Mouse (Mus musculus) T-cell, adult 2 months (primary cell): ENCODE results near the gene Dct.

Experiments
- DNase-seq: peaks from one replicate; pipeline ENCODE4 v3.0.0; 2022; ENCODE audit warnings: low spot score

Dct gene

DNA sequence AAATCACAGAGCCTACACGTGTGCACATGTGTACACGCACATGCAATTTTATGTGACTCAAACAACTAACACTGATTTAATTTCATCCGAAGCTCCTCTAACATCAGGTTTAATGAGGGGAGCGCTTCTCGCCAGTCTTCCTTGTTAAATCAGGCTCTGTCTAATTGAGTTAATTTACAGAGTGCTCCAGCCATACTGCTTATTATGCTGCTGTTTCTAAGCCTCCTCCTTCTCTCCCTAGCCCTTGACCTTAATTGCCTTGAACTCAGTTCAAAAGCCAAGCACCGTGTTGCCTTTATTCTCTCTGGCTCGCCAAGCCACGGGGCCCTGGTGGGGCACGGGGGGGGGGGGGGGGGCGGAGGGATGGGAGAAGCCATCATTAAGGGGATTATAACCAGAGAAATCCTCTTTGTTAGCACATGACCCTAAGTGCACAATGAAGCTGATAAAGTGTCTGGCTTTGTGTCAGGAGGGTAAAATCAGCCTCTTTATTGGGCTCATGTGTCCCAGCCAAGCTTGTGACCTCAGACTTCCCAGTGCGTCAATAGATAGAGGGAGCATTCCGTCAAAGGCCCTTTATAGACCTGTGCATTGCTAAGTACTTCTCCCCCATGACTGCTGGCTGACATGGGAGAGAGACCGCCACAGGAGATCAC, at the start of gene Dct:
Gene Dct, minus strand, starts transcription at position 270 of the 656 bp plus-strand sequence.
- DNase-seq: no peak

DNA sequence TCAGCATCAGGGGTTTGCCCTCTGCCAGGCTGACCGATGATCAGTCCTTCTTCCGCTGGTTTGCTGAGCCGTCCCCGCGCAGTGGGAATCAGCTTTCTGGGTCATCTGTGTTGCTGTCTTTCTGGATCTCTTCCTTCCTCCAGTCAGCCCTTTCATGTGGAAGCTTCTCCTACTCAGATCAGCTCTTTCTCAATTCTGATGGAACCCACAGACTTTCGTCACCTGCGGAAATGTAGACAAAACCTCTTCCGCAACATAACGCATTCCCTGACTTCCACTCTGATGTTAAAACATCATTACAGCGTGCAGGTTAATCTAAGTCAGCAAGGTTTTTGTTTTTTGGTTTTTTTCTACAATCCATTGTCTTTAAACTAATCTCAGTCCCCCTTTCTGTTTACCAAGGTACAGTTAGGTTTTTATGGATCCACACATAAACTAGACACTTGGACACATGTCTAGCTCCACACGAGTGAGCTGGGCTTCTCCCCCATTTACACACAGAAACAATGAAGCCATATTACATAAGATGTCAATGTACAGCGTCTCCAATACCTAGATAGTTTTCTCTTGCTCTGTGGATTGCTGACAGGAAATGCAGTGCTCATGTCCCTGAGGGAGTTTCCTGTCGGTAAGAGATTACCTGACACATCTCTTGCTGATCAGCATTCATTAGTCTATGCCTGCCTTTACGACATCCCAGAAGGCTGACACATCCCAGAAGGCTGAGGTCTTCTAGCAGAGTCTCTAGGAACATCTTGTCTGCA, 49.4 kb upstream of the Dct start:
- no peak for DNase-seq

DNA sequence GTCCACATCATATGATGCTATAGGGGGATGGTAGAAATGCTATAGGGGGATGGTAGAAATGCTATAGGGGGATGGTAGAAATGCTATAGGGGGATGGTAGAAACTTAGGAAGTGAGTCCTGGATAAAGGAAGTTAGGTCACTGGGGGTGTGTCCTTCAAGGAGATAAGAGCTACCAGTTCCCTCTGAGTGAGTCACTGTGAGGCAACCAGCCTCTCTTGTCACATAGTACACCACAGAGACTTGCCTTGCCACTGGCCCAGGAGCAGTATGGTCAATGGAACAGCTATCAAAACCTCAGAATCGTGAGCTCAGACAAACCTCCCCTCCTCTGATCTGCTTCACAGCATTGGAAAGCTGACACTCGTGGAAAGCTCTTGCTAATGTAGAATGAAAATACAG, 46.2 kb upstream of the Dct start:
- DNase-seq: no peak

DNA sequence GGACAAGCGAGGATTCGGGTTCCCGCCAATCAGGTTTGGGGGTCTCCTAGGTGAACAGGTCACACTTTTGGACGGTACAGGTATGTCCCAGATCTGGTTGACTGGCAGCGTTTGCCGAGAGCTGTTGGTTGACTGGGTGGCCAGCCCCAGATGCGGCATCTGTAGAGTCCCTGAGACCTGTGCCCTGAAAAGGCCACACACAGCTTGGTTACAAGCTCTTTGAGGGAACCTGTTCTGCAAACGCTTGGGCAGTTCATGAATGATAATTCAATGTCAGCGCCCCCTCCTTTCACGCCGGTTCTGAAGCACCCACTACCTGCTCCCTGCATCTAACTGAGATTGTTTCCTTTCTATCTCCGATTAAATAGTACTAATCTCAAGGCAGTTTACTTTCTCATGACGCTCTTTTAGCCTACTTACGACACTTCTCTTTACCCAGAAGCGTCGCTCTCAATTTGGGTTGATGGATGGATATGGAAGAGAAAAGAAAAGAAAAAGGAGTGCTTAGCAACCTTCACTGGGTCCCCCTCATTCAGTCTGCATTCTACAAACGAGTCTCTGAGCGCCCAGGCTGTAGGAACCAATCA, 37.9 kb upstream of the Dct start:
- DNase-seq: no peak

DNA sequence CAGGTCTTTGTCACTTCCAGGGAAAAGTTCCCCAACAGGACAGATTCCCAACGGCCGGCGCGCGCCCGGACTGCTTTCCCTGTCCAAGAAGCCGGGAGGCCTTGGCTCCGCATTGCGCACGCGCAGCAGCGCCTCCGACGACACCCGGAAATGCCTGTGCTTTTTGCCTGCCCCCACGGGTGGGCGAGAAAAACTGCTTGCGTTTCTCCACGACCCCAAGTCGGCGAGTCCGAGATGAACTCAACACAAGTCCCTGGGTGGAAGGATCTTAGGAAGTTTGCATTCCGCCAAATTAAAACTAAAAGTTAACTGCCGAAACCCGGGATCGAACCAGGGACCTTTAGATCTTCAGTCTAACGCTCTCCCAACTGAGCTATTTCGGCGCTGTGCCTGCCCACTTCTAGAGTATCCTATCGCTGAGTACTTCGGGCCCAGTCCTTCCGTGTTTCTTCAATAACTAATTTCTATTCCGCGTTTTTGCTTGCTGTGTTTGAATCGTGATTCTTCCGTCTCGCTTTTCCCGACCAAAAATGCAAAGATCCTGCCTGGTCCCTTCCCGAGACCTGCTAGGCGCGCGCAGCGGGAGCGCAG, 37.3 kb upstream of the Dct start:
- DNase-seq: peak; percentile 86

DNA sequence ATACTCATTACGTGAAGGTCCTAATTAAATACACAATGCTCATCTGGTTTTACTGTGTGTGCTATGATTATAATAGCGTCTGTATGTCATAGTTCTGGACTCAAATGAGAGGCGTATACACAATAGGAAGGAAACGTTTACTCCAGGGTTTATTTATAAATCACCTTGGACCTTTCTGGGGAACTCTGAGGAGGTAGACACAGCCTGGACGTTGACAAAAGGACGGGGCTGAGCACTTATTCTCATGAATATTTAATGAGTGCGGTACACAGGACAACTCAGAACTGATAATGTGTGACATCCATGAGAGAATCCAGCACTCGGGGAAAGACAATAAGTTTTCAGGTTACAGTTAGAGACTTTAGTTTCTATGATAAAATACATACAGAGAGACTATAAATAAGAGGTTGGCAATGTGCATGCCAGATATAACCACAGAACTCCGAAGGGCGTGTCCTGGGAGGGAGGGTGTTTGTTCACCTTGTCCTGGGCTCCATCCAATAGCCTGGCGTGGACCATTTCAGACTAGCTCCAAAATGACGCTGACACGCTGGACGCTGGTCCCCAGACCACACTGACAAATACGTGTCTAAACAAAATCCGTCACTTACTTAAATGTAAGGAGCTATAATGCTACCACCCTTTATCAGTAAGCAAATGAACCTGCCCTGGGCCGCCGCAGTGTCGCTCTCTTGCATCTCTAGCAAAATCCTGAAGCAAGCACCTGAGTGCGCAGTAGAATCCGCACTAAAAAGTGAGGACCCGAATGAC, 36.6 kb upstream of the Dct start:
- no peak for DNase-seq

DNA sequence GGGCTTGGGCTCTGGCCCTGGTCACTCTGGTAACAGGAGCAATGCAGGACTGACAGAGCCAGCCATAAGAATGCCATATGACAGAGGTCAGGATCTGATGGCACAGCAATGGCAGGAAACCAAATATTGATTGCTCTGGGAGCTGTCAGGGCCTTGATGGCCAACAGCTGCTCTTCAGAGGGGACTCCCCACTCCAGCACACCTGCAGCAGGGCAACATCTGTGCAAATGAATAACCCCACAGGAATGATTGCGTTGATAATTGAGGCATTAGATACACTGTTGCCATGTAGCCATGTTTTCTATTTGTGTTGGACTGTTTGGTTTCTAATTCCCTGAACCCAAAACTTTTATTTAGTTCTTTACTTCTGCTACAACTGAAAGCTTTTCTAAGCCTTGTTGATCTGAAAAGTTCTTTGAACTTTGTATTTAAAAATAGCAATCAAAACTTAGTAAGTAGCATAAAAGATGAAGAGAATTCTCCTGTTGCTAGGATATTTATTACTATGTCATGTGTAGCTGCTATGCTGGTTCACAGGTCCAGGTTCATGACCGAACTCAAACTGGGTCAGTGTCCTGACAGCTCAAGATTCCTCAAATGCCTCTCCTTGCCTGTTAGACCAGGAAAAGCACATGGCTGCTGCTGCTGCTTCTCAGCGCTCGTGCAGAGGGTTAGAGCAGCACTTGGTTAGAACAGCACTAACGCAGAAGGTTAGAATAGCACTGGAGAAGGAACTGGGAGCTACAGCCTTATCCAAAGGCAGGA, 34.4 kb upstream of the Dct start:
- DNase-seq: no peak

DNA sequence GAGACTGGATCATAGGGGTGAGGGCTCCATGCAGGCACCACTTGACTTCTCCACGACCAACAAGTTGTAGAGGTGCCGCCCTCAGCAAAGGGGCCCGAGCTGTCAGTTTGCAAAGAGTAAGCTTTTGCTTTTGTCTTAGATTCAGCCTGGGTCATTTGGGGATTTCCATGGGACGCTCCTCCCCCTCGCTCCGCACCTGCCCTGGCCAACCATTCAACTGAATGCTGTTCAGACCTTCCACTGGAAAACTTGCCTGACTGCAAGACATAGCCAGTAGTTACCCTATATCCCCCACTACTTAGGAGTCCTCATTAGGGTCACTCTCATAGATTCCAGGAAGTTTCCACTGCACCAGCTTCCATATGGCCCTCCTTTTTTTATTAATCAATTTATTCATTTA, 31.8 kb upstream of the Dct start:
- DNase-seq: no peak

DNA sequence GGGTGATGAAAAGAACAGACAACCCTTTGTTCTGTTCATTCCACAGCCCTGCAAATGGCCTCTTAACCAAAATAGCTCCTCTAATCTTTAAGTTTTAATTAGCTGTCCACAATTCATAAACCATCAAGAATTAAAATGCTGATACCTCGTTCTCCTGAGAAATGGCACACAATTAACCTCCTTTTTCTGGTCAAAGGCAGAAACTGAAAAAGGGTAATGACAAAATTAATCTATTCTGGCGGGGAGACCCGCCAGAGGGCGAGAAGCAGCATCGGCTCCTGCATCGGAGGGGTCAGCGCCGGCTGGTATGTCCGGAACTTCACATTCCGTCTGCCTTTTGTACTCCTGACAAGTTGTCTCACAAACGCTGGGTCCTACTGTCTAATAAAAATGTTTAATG, 28.6 kb upstream of the Dct start:
- DNase-seq: no peak

DNA sequence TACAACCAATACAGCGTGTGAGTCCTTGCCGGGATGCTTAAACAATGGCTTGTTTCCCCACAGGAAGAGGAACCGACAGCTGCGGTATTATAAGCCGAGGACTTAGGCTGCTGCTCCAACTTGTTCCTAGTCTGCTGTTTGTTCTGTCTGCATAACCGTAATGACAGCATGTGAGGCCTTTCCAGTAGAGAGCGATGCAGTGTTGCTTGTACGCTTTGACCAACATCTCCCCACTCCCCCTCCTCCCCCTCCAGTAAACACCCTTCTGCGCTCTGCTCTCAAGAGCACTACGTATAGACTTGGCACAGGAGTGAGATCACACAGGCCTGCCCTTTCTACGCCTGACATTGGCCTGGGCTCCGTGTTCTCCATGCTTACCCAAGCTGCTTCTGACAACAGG, 18.1 kb upstream of the Dct start:
- DNase-seq: no peak

DNA sequence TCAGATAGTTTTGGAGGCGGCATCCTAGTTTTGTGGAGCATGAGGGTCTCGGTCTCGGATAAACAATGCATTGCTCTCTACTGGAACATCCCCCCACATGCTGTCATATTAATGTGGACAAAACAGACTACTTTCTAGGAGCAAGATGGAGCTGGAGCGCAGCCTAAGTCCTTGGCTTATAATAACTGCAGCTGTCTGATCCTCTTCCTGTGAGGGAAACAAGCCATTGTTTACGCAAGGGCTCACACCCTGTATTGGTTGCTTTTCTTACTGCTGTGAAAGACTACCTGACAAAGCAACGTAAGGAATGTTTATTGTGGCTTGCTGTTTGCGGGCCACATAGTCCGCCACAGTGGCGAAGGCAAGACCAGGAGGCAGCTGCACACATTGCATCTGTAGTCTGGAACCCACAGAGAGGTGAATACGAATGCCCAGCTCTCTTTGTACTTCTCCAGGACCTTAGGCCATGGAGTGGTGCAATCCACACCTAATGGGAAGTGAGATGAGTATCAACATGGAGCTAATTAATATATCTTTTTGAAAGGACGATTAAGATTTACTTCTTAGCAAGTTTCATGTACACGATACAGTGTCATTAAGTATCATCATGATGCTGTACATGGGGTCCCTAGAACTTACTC, 17.5 kb upstream of the Dct start:
- DNase-seq: no peak

DNA sequence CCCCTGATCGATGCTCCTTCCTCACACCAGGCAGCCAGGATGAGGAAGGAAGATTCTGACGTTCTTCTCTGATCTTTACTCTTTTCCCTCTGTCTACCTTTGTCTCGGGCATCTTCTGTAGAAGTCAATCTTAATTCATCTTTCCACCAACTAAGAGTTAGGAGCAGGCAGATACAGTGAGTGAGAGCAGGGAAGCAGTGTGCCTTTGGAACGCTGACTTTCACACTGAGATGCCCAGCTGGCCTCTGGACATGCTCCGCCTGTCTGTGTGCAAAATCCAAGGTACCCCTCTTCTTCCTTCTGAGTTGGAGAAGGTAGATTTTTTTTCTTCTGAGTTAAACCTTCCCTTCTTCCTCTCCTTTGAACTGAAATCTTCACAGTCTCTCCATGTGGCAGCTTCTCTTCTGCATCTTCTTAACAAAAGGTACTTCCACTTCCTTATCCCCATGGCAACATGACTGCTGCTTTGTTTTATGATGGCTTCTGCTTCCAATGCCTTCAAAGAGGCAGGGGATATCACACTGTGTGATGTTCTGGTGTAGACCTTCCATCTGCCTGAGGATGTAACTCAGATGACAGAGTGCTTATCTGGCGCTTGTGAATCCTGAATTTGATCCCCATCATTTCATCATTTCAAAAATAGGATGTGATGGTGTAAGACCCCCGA, 9.9 kb upstream of the Dct start:
- DNase-seq: no peak

DNA sequence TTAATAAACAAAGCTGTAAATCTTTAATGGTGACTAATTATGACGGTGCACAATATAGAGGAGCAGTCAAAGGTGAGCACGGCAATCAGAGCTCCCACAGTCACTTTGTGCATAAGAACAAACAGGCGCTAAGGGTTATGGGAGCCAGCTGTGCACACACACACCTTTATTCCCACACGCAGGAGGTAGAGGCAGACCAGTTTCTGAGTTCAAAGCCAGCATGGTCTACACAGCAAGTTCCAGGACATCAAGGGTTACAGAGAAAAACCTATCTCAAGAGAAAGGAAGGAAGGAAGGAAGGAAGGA, 6.5 kb upstream of the Dct start:
- DNase-seq: no peak

DNA sequence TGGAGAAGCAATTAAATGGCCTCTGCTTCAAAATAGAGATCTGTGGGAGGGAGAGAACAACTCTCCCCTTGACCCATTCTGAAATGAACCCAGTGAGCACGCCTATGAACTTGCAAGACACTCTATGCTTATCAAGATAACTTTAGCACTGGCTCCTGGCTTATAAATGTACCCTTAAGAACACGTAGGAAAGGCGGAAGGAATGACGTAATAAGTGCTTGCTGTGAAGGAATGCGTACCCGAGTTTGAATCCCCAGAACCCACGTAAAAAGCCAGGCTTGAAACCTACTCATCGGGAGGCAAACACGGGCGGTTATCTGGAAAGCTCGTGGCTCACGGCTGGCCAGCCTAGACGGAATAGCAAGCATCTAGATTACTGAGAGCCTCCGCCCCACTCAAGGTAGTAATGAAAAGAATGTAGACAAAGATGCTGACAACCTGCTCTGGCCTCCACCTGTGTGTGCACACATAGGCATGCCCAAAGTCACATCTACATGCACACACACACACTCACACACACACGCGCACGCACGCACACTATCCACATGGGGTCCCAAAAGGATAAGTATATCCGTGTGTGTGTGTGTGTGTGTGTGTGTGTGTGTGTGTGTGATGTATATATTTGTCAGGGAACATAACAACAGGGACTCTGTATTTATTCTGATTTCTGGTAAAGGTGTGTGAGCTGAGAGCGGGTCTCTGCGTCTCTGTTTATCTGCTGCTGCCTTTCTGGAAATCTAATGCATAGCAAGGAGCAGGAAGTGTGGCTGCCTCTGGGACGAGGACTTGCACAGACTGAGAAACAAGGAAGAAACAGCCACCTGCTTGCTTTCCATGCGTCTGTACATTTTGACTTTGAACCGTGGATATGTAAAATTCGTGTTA, 5.9 kb upstream of the Dct start:
- no peak for DNase-seq

DNA sequence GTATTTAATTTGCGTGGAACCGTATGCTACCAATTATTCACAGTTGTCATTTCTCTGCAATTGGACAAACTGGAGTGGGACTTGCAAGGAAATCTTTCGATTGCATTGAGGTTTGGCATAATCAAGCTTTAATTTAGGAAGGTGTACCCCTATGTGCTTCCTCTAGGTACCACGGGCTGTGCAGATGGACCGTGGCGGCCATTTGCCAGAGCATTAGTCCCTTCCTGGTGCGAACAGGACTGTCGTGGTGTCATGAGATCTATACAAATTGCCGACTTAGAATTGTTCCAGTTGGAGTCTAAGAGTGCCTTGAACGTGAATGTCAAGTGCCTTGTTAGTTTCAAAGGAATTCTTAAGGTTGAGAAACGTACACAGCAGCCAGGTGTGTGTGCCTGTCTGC, 726 bp upstream of the Dct start:
- DNase-seq: no peak

DNA sequence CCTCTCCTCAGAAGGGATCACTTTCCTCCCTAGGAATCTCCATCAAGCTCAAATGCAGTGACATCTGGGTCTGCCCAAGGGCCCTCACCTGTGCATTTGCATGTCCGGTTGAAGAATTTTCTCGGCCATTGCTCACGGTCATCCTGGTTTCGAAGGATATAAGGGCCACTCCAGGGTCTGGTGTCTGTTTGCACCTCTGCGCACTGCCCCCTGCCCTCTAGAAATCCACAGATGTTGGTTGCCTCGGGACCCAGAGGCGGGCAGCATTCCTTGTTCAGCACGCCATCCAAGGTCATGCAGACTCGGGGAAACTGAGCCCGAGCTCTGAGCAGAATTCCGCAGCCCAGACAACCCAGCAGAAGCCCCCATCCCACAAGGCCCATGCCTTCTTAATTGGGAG, 648 bp downstream of the Dct start:
- no peak for DNase-seq

DNA sequence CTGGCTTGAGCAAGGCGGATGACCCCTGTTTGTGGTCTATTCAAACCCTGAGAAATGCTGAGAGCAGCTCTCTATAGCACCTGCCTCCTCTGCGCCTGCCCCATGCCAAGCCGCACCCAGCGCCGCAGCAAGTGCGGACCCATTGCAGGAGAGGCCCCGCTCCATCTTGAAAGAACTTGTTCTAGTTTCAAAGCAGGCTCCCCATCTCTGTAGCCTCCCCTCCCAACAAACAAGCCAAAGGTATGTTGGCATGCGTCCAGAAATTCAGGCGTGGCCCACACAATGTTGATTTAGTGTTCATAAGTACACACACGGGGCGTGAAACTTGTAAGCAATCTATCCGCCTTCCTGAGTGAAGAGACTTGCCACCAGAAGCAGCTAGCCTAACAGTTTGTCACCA, 1.1 kb downstream of the Dct start:
- DNase-seq: no peak

DNA sequence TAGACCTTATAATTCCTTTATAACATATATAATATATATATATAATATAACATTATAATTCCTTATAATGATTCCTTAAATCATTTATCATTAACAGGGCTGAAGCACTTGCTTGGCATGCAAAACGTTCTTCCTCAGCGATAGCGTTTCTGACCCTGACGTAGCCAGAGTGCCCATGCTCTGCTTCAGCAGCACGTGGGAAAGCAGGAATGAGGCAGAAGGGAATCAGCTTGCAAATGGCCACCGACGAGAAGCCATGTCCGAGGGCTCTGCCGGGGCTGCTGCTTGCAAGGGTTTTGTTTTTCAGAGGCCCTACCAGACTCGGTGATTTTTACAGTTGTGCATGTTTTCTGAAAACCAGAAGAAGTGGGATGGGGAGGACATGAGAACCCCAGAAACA, 1.6 kb downstream of the Dct start:
- DNase-seq: no peak

DNA sequence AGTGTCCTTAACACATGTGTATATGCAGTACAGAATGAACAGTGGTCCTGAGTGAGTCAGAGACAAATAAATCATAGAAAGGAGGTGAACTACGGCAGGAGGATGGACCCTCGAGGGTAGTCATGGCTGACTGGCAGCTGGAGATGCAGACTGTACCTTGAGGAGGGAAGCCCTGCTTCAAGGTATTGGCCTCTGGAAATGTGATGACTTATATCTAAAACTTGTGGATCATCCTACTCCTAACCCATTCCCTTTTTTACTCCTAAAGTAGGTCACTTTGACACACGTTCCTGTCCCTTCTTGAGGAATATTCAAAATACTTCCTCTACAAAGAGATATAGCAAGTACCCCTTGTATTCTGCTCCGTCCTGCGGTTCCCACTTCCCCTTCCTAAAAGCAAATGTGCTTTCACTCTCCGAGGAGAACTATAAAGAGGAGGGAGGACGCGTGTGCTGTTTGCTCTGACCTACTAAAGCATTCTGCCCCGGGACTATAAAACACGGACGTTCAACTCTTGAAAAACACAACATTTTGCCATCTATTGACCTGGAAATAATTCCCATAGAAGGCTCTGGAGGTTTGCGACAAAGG, 2.3 kb downstream of the Dct start:
- no peak for DNase-seq
